Mouse (Mus musculus) colon, adult 2 months (tissue): ENCODE results near the gene Igsf10. TPM values are rescaled to one million over a fixed set of nuclear protein-coding genes. Genes with fewer than 3 reads are reported as not detected.

Experiments
- polyA plus RNA-seq: library from polyadenylated mRNA; depleted of rRNA; stranded (reverse); fragments of >200 nt; gene quantifications from 2 replicates; pipeline ENCODE4 v1.2.3, GENCODE M21; 2012; rRNA removed

Gene Igsf10
- 1.6 and 2.2 TPM in 2 replicates for polyA plus RNA-seq

GRCm38 (mm10) chr3:59344065-59344905 lies at the start of gene Igsf10:
Gene Igsf10 (minus strand): TSS chr3:59344394.

Other genes starting within 250 kb of the Igsf10 start
- gene Gpr171, start 242.6 kb downstream of the Igsf10 start, polyA plus RNA-seq = 0.38 and 0.48 TPM in 2 replicates
- 3.8 TPM in 2 replicates for gene P2ry14, start 190.8 kb downstream of the Igsf10 start, polyA plus RNA-seq
- gene Gpr87, start 149.3 kb downstream of the Igsf10 start, polyA plus RNA-seq = not detected in 2 replicates
- gene P2ry13, start 133.5 kb downstream of the Igsf10 start, polyA plus RNA-seq = 1.0 and 1.6 TPM in 2 replicates
- 1.9 and 2.5 TPM in 2 replicates for gene P2ry12, start 81.5 kb downstream of the Igsf10 start, polyA plus RNA-seq